Mouse (Mus musculus) Patski (cell line): ENCODE data around the gene Ugt2a3. TPM values are rescaled to one million over a fixed set of nuclear protein-coding genes. Genes with fewer than 3 reads are reported as not detected.
"Not testable (repeated sequence)": the region's sequence is repeated elsewhere in the genome, so short reads cannot be mapped to it uniquely, and the experiment has no call there.

Experiments used
- ATAC-seq: fragments of 100-300 bp; one replicate; pipeline ENCODE4 v1.8.0; 2021
- CTCF ChIA-PET: fragments of 350-600 bp; sonication (Branson Sonifier 250); formaldehyde crosslinking; loops from one replicate; lab custom pipeline; 2022; ENCODE audit warnings: inconsistent platforms; lab: Charles Lee
- POLR2A ChIA-PET: fragments of 350-600 bp; sonication (Branson Sonifier 250); formaldehyde crosslinking; loops from one replicate; lab custom pipeline; 2022; ENCODE audit warnings: antibody characterized with exemption, inconsistent platforms; lab: Charles Lee
- DNase-seq: peaks from one replicate; pipeline ENCODE4 v3.0.0-alpha.2; 2011; ENCODE audit warnings: low read depth, low spot score
- H3K27me3 ChIP-seq: fragments of 371-371 bp; one replicate; pipeline ENCODE4 v1.5.1; 2021
- CTCF ChIP-seq: fragments of 100-300 bp; IDR thresholded peaks from one replicate; pipeline ENCODE4 v1.5.1; 2021
- in situ Hi-C: fragments of 300-500 bp; cut with MboI; formaldehyde crosslinking; loops from 3 replicates; pipeline ENCODE4 v1.11.1; 2018; ENCODE audit warnings: low pct_unique_long_range_greater_than_20kb, mixed read lengths
- polyA plus RNA-seq: library from polyadenylated mRNA; unstranded; gene quantifications from one replicate; pipeline ENCODE4 v1.2.3, GENCODE M21; 2021

Ugt2a3 gene
- polyA plus RNA-seq, 1 experiment from 2014 or later: 0.08 TPM

DNA sequence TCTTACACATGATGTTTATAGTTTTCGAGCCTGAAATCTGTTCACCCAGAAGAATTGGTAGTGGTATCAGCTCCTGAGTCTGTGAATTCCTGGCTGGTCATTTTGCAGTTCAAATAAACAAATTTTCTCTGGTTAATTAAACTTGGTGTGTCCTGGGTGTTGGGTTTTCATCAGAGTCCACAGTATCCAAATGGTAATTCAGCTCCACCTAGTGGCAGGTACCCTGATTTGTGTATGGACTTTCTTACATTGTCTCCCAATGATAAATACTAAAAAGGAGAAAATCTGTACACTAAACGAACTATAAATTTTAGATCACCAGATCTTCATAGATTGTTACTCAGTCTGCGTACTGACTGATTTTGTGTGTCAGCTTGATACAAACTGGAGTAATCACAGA is 3.4 kb downstream of the Ugt2a3 start:
- ChIA-PET CTCF (interaction anchor here (1.1 to 1.3 kb wide), 3 partner anchors 182 to 483 kb away, joined by 3 read pairs; no protein-coding TSS in a partner anchor), POLR2A (no interaction called here)
- ATAC-seq: no peak
- peak; percentile 66 for TF ChIP-seq CTCF
- no peak for DNase-seq
- H3K27me3 ChIP-seq: peaks cover 9% of the 10 kb centered on the region
- in situ Hi-C loops: no loop called here

DNA sequence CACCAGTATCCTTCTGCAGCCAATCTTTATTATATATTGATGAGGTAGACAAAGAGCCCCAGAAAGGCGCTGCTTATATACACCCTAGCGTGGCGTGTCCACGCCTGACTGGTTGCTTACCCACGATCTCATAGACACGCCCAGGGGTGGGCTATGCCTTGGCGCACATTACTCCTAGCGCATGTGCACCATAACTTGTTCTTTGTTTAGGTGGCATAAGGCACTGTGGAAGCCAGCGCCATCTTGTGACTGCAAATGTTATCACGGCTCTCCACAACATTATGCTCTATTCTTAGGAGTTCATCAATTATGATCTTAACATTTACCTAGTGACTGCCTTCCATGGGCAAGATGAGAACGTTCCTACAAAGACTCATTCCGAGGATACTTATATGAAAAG is 25.6 kb downstream of the Ugt2a3 start:
- H3K27me3 ChIP-seq: no peaks in the 10 kb centered on the region
- DNase-seq (no peak), ATAC-seq (no peak)
- POLR2A ChIA-PET: no interaction called here
- TF ChIP-seq CTCF: peak; percentile 10
- CTCF ChIA-PET: no interaction called here
- in situ Hi-C loops: no loop called here

DNA sequence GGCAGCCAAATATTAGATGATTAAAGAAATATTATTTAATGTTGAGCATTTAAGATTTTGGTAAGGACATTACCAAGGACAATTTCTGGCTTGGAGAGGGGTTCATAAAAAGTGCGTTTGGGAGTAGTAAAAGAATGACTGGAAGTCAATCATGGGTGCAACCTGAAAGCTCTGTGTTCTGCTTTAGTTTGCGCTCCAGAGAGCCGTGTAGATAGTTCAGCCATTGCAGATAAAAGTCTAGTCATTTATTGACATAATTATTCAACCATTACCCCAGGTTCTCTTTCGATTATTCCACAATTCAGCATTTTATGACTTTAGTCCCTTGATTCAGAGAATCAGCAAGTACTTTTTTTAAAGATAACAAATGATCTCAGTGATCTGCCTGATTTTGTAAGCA is 50.8 kb downstream of the Ugt2a3 start:
- POLR2A ChIA-PET, CTCF ChIA-PET, DNase-seq, ATAC-seq, H3K27me3 ChIP-seq: not testable (repeated sequence)
- in situ Hi-C loops: loop anchor here (5.0 kb wide), 1 partner anchor 61 kb away; no protein-coding TSS in a partner anchor

DNA sequence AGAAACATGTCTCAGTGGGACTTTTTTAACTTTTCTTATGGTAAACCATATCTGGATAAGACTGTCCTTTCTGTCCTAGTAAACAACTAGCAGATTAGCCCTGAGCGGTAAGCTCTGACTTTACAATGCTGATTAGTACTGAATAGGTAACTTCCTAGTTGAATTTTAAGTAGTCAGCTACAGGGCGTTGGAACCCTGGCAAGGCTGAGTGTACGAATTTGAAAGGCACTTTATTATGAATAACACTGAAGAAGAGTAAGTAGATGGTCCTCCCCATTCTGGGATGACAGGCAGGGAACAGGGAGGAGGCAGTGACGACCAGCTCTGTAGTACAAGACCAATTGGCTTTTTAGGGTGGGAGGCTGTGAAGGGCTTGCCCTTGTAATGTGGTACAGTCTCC is 61.0 kb downstream of the Ugt2a3 start:
- POLR2A ChIA-PET: not testable (repeated sequence)

DNA sequence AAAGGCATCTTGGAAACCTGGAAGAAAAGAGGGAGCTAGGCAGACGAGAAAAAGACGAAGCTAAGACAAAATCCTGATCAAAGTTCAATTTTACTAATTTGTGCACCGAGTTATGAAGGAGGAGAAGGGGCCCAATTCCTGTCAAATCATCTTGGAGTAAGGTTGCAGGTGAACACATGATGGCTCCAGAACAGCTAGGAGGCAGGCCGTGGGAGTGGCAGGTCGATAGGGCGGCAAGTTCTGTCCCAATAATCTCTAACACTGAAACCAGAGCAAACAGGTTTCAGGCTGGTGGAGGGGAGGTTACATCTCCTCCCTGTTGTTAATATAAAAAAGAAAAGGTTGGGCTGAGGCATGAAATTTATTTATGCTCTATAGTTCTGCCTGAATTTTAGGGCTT is 61.4 kb downstream of the Ugt2a3 start:
- POLR2A ChIA-PET: no interaction called here
- no peak for TF ChIP-seq CTCF
- in situ Hi-C loops: no loop called here
- CTCF ChIA-PET: no interaction called here
- ATAC-seq: no peak
- DNase-seq: no peak
- H3K27me3 ChIP-seq: no peaks in the 10 kb centered on the region

More for the DNA sequence above, 61.0 kb downstream of the Ugt2a3 start:
- CTCF ChIA-PET, H3K27me3 ChIP-seq, ATAC-seq, DNase-seq, in situ Hi-C loops: not testable (repeated sequence)

Other genes starting within 250 kb of the Ugt2a3 start
- not detected for gene Ugt2b36, start 244.6 kb downstream of the Ugt2a3 start, polyA plus RNA-seq
- gene Ugt2b5, start 196.9 kb downstream of the Ugt2a3 start, polyA plus RNA-seq: 4.1 TPM
- gene Ugt2b37, start 82.4 kb downstream of the Ugt2a3 start, polyA plus RNA-seq: 4.2 TPM
- 1.1 TPM for gene Ugt2b38, start 87.0 kb upstream of the Ugt2a3 start, polyA plus RNA-seq
- not detected for gene Ugt2a2, start 145.1 kb upstream of the Ugt2a3 start, polyA plus RNA-seq
- not detected for gene Gm43638, start 149.6 kb upstream of the Ugt2a3 start, polyA plus RNA-seq
- gene Ugt2a1, start 153.7 kb upstream of the Ugt2a3 start, polyA plus RNA-seq: not detected
- not detected for gene Sult1b1, start 201.0 kb upstream of the Ugt2a3 start, polyA plus RNA-seq
- not detected for gene Sult1d1, start 231.8 kb upstream of the Ugt2a3 start, polyA plus RNA-seq